Mouse (Mus musculus) G1E (cell line): Measurements from ENCODE around the gene Hltf.

Experiments
- CTCF ChIP-seq: IDR thresholded peaks from 2 replicates; pipeline ENCODE4 v1.5.1; 2012; ENCODE audit warnings: low read depth, low read length, inconsistent platforms, mixed read lengths
- GATA1 ChIP-seq: IDR thresholded peaks from 2 replicates; pipeline ENCODE4 v1.6.1; 2012; ENCODE audit warnings: borderline replicate concordance, low read length, inconsistent platforms, mixed read lengths
- GATA2 ChIP-seq: IDR thresholded peaks from 2 replicates; pipeline ENCODE4 v1.6.1; 2012; ENCODE audit warnings: low read depth, low read length, inconsistent platforms, borderline replicate concordance
- POLR2AphosphoS5 ChIP-seq: IDR thresholded peaks from 2 replicates; pipeline ENCODE4 v1.6.1; 2012; ENCODE audit warnings: low read depth, low read length, inconsistent platforms; ENCODE audit not compliant: insufficient replicate concordance
- TAL1 ChIP-seq: conservative IDR thresholded peaks from 2 replicates; pipeline ENCODE4 v1.6.1; 2012; ENCODE audit warnings: low read depth, low read length, inconsistent platforms, mixed read lengths

DNA sequence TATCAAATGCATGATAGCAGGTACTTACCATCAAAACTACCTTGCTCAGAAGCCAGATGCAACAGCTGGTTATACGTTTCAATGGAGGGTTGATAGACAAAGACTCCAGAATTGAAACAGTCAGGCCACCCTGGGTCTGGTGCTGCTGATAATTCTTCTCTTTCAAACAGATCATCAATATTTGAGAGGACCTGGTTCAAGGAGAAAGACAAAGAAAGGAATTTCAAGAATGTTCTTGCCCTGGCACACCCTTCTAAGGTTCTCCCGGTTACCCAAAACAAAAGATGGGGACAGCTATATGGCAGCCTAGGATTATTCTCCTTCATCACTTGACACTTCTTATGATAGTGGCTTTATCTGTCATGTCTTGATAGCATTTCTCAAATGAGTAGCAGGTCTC, 92.9 kb downstream of the Hltf start:
- TF ChIP-seq CTCF, result no peak
- TF ChIP-seq GATA2, result no peak
- TF ChIP-seq TAL1, result no peak
- no peak for TF ChIP-seq GATA1
- no peak for TF ChIP-seq POLR2AphosphoS5
